Mouse (Mus musculus) cerebellum, adult 9-11 months (tissue): ENCODE data around the gene Sik1.
A peak's percentile ranks its signal among the peaks of the same experiment; 100 is the strongest.
"Not testable (repeated sequence)": the region's sequence is repeated elsewhere in the genome, so short reads cannot be mapped to it uniquely, and the experiment has no call there.

Source experiments
- DNase-seq: peaks from one replicate; pipeline ENCODE4 v3.0.0; 2022

Gene Sik1

GRCm38 (mm10) chr17:31855597-31856518 lies at the start of gene Sik1:
Gene Sik1 (minus strand): TSS chr17:31855804.
- DNase-seq = peak; percentile 94

DNA sequence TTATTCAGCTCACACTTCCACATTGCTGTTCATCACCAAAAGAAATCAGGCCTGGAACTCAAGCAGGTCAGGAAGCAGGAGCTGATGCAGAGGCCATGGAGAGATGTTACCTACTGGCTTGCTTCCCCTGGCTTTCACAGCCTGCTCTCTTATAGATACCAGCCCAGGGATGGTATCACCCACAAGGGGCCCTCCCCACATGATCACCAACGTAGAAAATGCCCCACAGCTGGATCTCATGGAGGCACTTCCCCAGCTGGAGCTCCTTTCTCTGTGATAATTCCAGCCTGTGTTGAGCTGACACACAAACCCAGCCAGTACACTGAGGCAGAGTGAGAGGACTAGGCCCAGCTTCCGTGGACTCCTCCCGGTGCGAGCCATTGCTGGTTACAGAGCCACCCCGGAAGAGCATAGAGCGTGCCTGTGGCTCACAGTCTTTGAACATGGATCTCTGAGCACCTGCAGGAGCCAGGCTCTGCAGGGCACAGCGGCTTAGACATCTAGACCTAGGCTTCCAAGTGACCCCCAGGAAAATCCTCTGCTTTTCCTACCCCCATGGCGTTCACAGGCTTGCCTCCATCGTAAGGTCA lies 49.7 kb upstream of the Sik1 start:
- no peak for DNase-seq

- no peak for DNase-seq
These were observed 48.4 kb upstream of the Sik1 start for GRCm38 (mm10) chr17:31904036-31904435.

- DNase-seq = no peak
These were observed 47.1 kb upstream of the Sik1 start for GRCm38 (mm10) chr17:31902630-31903198.

GRCm38 (mm10) chr17:31901461-31902204 lies 46.0 kb upstream of the Sik1 start:
- no peak for DNase-seq

DNA sequence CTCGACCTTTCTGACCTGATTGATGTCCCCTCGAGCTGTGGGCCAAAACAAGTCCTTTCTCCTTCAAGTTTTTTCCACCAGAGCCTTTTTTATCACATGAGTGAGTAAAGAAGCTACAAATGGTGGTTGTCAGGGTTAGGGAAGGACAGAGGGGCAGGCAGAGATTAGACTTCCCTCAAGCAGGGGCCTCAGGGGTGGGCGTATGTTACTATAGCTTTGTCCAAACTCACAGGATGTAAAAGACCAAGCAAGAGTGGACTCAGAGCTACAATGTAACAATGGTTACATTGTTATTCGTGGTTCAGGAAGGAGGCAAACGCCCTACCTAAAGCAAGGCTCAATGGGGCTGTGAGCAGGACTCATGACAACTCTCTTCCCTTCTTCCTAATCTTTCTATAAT lies 43.3 kb upstream of the Sik1 start:
- no peak for DNase-seq

- no peak for DNase-seq
These were observed 41.7 kb upstream of the Sik1 start for GRCm38 (mm10) chr17:31897186-31897793.

DNA sequence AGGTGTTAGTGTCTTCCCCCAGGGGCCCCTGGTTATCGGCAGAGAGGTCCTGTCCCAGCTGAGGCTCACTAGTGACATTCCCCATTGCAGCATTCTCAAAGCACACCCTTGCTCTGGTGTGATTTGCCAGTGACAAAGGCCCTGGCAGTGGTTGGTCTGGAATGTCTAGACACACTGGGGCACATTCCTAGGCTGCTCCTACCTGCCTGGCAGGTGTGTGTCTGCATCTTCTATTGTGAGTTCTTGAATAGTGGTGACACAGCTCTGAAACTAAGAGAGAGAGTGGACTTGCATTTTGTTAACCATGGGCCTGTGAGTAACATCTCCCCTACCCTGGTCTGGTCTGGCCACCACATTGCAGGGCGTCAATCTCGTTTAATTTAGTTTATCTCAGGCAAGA lies 41.1 kb upstream of the Sik1 start:
- no peak for DNase-seq

- DNase-seq = no peak
These were observed 40.7 kb upstream of the Sik1 start for GRCm38 (mm10) chr17:31896311-31896710.

GRCm38 (mm10) chr17:31893371-31894060 lies 37.9 kb upstream of the Sik1 start:
- no peak for DNase-seq

GRCm38 (mm10) chr17:31892750-31893149 lies 37.1 kb upstream of the Sik1 start:
- no peak for DNase-seq

DNA sequence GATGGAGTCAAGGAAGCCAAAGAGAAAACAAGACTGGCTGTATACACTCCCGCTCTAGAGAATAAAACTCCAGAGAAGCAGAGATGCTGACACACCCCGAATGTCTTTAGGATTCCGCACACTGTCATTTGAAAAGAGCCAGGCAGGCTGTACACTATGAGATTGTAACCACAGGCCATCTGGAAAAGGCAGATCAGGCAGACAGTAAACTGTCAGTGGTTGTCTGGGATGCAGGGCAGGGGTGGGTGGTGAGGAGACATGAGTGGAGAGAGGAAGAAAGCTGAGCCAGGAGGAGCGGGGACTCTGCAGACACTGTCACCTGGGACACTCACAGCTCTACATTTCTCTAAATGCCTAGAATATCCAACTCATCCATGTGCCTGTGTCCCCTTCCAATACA lies 36.3 kb upstream of the Sik1 start:
- DNase-seq = no peak

DNA sequence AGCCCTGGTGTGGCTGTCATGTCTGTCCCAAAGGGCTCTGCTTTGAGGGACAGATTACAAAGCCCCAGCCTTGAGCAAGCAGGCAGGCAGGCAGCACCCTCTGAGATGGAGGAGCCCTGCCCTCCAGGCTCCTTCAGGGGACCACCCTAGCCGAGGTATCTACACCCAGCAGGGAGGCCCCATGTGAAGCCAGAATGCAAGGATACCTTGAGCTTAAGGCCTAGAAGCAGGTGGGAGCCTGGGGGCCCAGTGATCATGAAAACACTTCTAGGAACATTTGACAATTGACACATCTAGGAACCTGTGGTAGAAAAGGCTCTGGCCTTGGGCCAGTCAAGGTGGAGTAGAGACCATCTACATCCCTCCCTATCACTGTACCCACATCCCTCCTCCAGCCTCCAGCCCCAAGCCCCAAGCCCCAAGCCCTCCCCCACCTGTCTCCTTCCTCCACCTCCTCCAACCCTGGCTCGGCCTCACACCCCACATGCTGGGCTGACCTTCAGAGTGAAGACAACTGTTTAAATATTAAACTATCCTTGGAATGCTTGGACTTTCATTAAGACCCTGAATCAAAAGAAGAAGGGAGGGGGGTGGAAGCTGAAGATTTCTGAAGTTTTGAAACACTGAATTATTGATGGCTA lies 34.8 kb upstream of the Sik1 start:
- no peak for DNase-seq

GRCm38 (mm10) chr17:31889446-31890201 lies 34.0 kb upstream of the Sik1 start:
- DNase-seq = no peak

GRCm38 (mm10) chr17:31888540-31888939 lies 32.9 kb upstream of the Sik1 start:
- no peak for DNase-seq

- DNase-seq = not testable (repeated sequence)
These were observed 29.1 kb upstream of the Sik1 start for GRCm38 (mm10) chr17:31884676-31885075.

GRCm38 (mm10) chr17:31879406-31879805 lies 23.8 kb upstream of the Sik1 start:
- no peak for DNase-seq

GRCm38 (mm10) chr17:31877650-31878141 lies 22.1 kb upstream of the Sik1 start:
- no peak for DNase-seq

- no peak for DNase-seq
These were observed 21.6 kb upstream of the Sik1 start for GRCm38 (mm10) chr17:31877181-31877581.

- DNase-seq = no peak
These were observed 21.2 kb upstream of the Sik1 start for GRCm38 (mm10) chr17:31876775-31877174.
